In genomic region chr17:35244999-35245398, GRCm38 (mm10) we compare ENCODE assay signal across 10 mouse cellular contexts. TPM values are rescaled to one million over a fixed set of nuclear protein-coding genes. Genes with fewer than 3 reads are reported as not detected.
A peak's percentile ranks its signal among the peaks of the same experiment; 100 is the strongest.
DNase-seq lines count a peak whose midpoint lies in the region; ATAC-seq lines count a peak whose summit lies in the region.
"Had no signal": no experiment of that assay in that cellular context is flagged by ENCODE, and none has a peak within 500 bp of the region (broad histone marks: within the 10 kb centered on the region; RNA-seq: fewer than 3 reads in every experiment).

No protein-coding gene starts in this region.

- H3K4me1 ChIP-seq in liver, embryonic 11.5 days (replicated peaks; ENCODE audit: control insufficient read depth, insufficient read depth, low read length): peaks cover 29% of the 10 kb centered on the region
- peaks cover 26% of the 10 kb centered on the region for H3K4me1 ChIP-seq in forebrain, embryonic 11.5 days (replicated peaks; ENCODE audit: control insufficient read depth, insufficient read depth, low read length)
- H3K4me1 ChIP-seq in limb, embryonic 10.5 days: peaks cover 36% of the 10 kb centered on the region
- H3K4me1 ChIP-seq in neural tube, embryonic 12.5 days: peaks cover 42% of the 10 kb centered on the region

- peak overlapping the region; percentile 94; the same call in 1 of the 2 replicates for H3K4me3 ChIP-seq in liver, embryonic 11.5 days (ENCODE audit: low read depth, low read length)
- H3K4me3 ChIP-seq in forebrain, embryonic 11.5 days (ENCODE audit: low read depth, low read length): peak overlapping the region; percentile 84
- H3K4me3 ChIP-seq in limb, embryonic 10.5 days: peak overlapping the region; percentile 99
- no peak overlapping the region; the same call in 1 of the 2 replicates for H3K4me3 ChIP-seq in neural tube, embryonic 12.5 days

- H3K27ac ChIP-seq in liver, embryonic 11.5 days (ENCODE audit: low read depth, low read length): no peak overlapping the region
- no peak overlapping the region for H3K27ac ChIP-seq in forebrain, embryonic 11.5 days (ENCODE audit: low read depth, low read length)
- H3K27ac ChIP-seq in limb, embryonic 10.5 days: no peak overlapping the region
- H3K27ac ChIP-seq in neural tube, embryonic 12.5 days: no peak overlapping the region

- no peak for DNase-seq in liver, embryonic 11.5 days (ENCODE audit: low spot score)
- DNase-seq in liver: no peak
- DNase-seq in forebrain, embryonic 11.5 days (ENCODE audit: low spot score): no peak
- DNase-seq in limb, embryonic 10.5 days (ENCODE audit: low spot score): no peak
- DNase-seq in left cerebral cortex, adult 11 months (ENCODE audit: low spot score): no peak
- DNase-seq in layer of hippocampus, postnatal 14 days (ENCODE audit: low spot score in 2 of 2): no peak
- DNase-seq in right cerebral cortex, postnatal 36 days (ENCODE audit: low spot score in 2 of 2): no peak
- DNase-seq: cerebellum, postnatal 25 days; thymus, postnatal 36 days had no signal

- peaks cover 61% of the 10 kb centered on the region for H3K36me3 ChIP-seq in liver, embryonic 11.5 days (ENCODE audit: control insufficient read depth, insufficient read depth, low read length)
- peaks cover 51% of the 10 kb centered on the region for H3K36me3 ChIP-seq in forebrain, embryonic 11.5 days (ENCODE audit: control insufficient read depth, insufficient read depth, low read length)
- H3K36me3 ChIP-seq in limb, embryonic 10.5 days: peaks cover 74% of the 10 kb centered on the region
- peaks cover 65% of the 10 kb centered on the region for H3K36me3 ChIP-seq in neural tube, embryonic 12.5 days

- peak overlapping the region; percentile 83 for H3K4me2 ChIP-seq in liver, embryonic 11.5 days
- H3K4me2 ChIP-seq in forebrain, embryonic 11.5 days (ENCODE audit: low read depth, low read length, severe bottlenecking): peak overlapping the region; percentile 96
- peak overlapping the region; percentile 90 for H3K4me2 ChIP-seq in neural tube, embryonic 12.5 days (replicated peaks)

- no peak for ATAC-seq in liver, embryonic 11.5 days (replicated peaks; ENCODE audit: low FRiP score)
- ATAC-seq in forebrain, embryonic 11.5 days (replicated peaks; ENCODE audit: low FRiP score): no peak
- no peak for ATAC-seq in neural tube, embryonic 12.5 days (ENCODE audit: low FRiP score, low read depth)

- 89% methylated on average over 2 of the region's 2 CpGs for WGBS in liver, embryonic 11.5 days
- WGBS in forebrain, embryonic 11.5 days: 85% methylated on average over 2 of the region's 2 CpGs
- WGBS in limb, embryonic 10.5 days: 86% methylated on average over 2 of the region's 2 CpGs
- WGBS in neural tube, embryonic 12.5 days: 80% methylated on average over 2 of the region's 2 CpGs

- peak overlapping the region; percentile 99 for H3K9ac ChIP-seq in liver, embryonic 11.5 days (ENCODE audit: low read depth, low read length)
- H3K9ac ChIP-seq in forebrain, embryonic 11.5 days (ENCODE audit: low read length): peak overlapping the region; percentile 33
- H3K9ac ChIP-seq in neural tube, embryonic 12.5 days: peak overlapping the region; percentile 100; the same call in 1 of the 2 replicates

- no peaks in the 10 kb centered on the region for H3K9me3 ChIP-seq in liver, embryonic 11.5 days (ENCODE audit: control insufficient read depth, low read length)
- no peaks in the 10 kb centered on the region for H3K9me3 ChIP-seq in forebrain, embryonic 11.5 days (ENCODE audit: control insufficient read depth, low read length)
- H3K9me3 ChIP-seq in limb, embryonic 10.5 days (replicated peaks): no peaks in the 10 kb centered on the region
- no peaks in the 10 kb centered on the region for H3K9me3 ChIP-seq in neural tube, embryonic 12.5 days

- no peaks in the 10 kb centered on the region for H3K27me3 ChIP-seq in liver, embryonic 11.5 days (replicated peaks; ENCODE audit: control insufficient read depth, insufficient read depth, low read length)
- H3K27me3 ChIP-seq in forebrain, embryonic 11.5 days (ENCODE audit: control insufficient read depth, insufficient read depth, low read length): no peaks in the 10 kb centered on the region
- H3K27me3 ChIP-seq in limb, embryonic 10.5 days (ENCODE audit: low read depth, poor library complexity, severe bottlenecking): no peaks in the 10 kb centered on the region
- H3K27me3 ChIP-seq in neural tube, embryonic 12.5 days (replicated peaks): no peaks in the 10 kb centered on the region

RNA-seq across cellular contexts. Expression of gene Ddx39b, which starts 3.5 kb away (rescaled TPM):
- 432 and 439 TPM in 2 replicates for polyA plus RNA-seq in liver, embryonic 11.5 days (2014; fragmentation: Nextera tagmentation; extraction: Ambion mirVana)
- 717 and 756 TPM in 2 replicates for polyA plus RNA-seq in forebrain, embryonic 11.5 days (2014; fragmentation: Nextera tagmentation; extraction: Ambion mirVana)
- 749 and 792 TPM in 2 replicates for polyA plus RNA-seq in limb, embryonic 10.5 days (2016; fragmentation: Nextera tagmentation; extraction: Ambion mirVana)
- polyA plus RNA-seq in neural tube, embryonic 12.5 days (2016; fragmentation: Nextera tagmentation; extraction: Ambion mirVana): 511 and 522 TPM in 2 replicates
- total RNA-seq in layer of hippocampus, postnatal 14 days (2021): 100 to 1,000 TPM; 234 to 244 TPM

RNA-seq across cellular contexts. Expression of gene Nfkbil1, which starts 9.4 kb away (rescaled TPM):
- polyA plus RNA-seq in liver, embryonic 11.5 days (2014; fragmentation: Nextera tagmentation; extraction: Ambion mirVana): 4.6 and 5.4 TPM in 2 replicates
- 4.3 and 5.5 TPM in 2 replicates for polyA plus RNA-seq in forebrain, embryonic 11.5 days (2014; fragmentation: Nextera tagmentation; extraction: Ambion mirVana)
- 10.7 and 12.1 TPM in 2 replicates for polyA plus RNA-seq in limb, embryonic 10.5 days (2016; fragmentation: Nextera tagmentation; extraction: Ambion mirVana)
- polyA plus RNA-seq in neural tube, embryonic 12.5 days (2016; fragmentation: Nextera tagmentation; extraction: Ambion mirVana): 10.6 and 11.5 TPM in 2 replicates
- 10 to 100 TPM; 13.2 to 14.5 TPM for total RNA-seq in layer of hippocampus, postnatal 14 days (2021)

RNA-seq across cellular contexts. Expression of gene Atp6v1g2, which starts 11.5 kb away (rescaled TPM):
- polyA plus RNA-seq in liver, embryonic 11.5 days (2014; fragmentation: Nextera tagmentation; extraction: Ambion mirVana): 2.6 and 2.9 TPM in 2 replicates
- polyA plus RNA-seq in forebrain, embryonic 11.5 days (2014; fragmentation: Nextera tagmentation; extraction: Ambion mirVana): 12.1 and 14.2 TPM in 2 replicates
- 4.5 and 5.2 TPM in 2 replicates for polyA plus RNA-seq in limb, embryonic 10.5 days (2016; fragmentation: Nextera tagmentation; extraction: Ambion mirVana)
- polyA plus RNA-seq in neural tube, embryonic 12.5 days (2016; fragmentation: Nextera tagmentation; extraction: Ambion mirVana): 26.2 and 28.4 TPM in 2 replicates
- total RNA-seq in layer of hippocampus, postnatal 14 days (2021): 100 to 1,000 TPM; 485 to 488 TPM

RNA-seq across cellular contexts. Expression of gene H2-D1, which starts 17.5 kb away (rescaled TPM):
- 88.0 and 90.8 TPM in 2 replicates for polyA plus RNA-seq in liver, embryonic 11.5 days (2014; fragmentation: Nextera tagmentation; extraction: Ambion mirVana)
- 45.8 and 51.2 TPM in 2 replicates for polyA plus RNA-seq in forebrain, embryonic 11.5 days (2014; fragmentation: Nextera tagmentation; extraction: Ambion mirVana)
- polyA plus RNA-seq in limb, embryonic 10.5 days (2016; fragmentation: Nextera tagmentation; extraction: Ambion mirVana): 21.4 and 23.1 TPM in 2 replicates
- polyA plus RNA-seq in neural tube, embryonic 12.5 days (2016; fragmentation: Nextera tagmentation; extraction: Ambion mirVana): 55.7 and 58.8 TPM in 2 replicates
- 10 to 100 TPM; 14.5 to 14.8 TPM for total RNA-seq in layer of hippocampus, postnatal 14 days (2021)

RNA-seq across cellular contexts. Expression of gene Gm16181, which starts 24.4 kb away (rescaled TPM):
- 0.53 TPM in 1 of 2 replicates, not detected in the other for polyA plus RNA-seq in liver, embryonic 11.5 days (2014; fragmentation: Nextera tagmentation; extraction: Ambion mirVana)
- 0.85 TPM in 1 of 2 replicates, not detected in the other for polyA plus RNA-seq in forebrain, embryonic 11.5 days (2014; fragmentation: Nextera tagmentation; extraction: Ambion mirVana)
- 0.30 and 0.33 TPM in 2 replicates for polyA plus RNA-seq in limb, embryonic 10.5 days (2016; fragmentation: Nextera tagmentation; extraction: Ambion mirVana)
- not detected in 2 replicates for polyA plus RNA-seq in neural tube, embryonic 12.5 days (2016; fragmentation: Nextera tagmentation; extraction: Ambion mirVana)
- total RNA-seq in layer of hippocampus, postnatal 14 days (2021): not detected

Comparison
In these comparisons a context has a peak if more than half of its experiments do, and no peak if none do; other contexts are left out.
1. H3K9ac ChIP-seq: peak in every context shown above with its lines; median percentile 100 in neural tube, embryonic 12.5 days; 99 in liver, embryonic 11.5 days; 33 in forebrain, embryonic 11.5 days.